Mouse (Mus musculus) lung, embryonic 16.5 days (tissue): ENCODE results near the gene Ric3. TPM values are rescaled to one million over a fixed set of nuclear protein-coding genes. Genes with fewer than 3 reads are reported as not detected.
A peak's percentile ranks its signal among the peaks of the same experiment; 100 is the strongest.

Experiments
- ATAC-seq: fragments of 200-750 bp; cut with Nextera tagmentation; 2 replicates; pipeline ENCODE4 v1.8.0; 2017; ENCODE audit warnings: low read depth, mild to moderate bottlenecking, moderate library complexity
- H3K27ac ChIP-seq: fragments of 300-500 bp; sonication (generic); 2 replicates; pipeline ENCODE4 v1.5.1; 2014; ENCODE audit warnings: mild to moderate bottlenecking, control low read depth, low read length
- H3K27me3 ChIP-seq: fragments of 300-500 bp; sonication (generic); 2 replicates; pipeline ENCODE4 v1.6.1; 2014; ENCODE audit warnings: low read depth, low read length, mixed read lengths; ENCODE audit not compliant: control insufficient read depth, insufficient read depth
- H3K36me3 ChIP-seq: fragments of 300-500 bp; sonication (generic); 2 replicates; pipeline ENCODE4 v1.6.1; 2014; ENCODE audit warnings: low read length; ENCODE audit not compliant: control insufficient read depth, insufficient read depth
- H3K4me1 ChIP-seq: fragments of 300-500 bp; sonication (generic); replicated peaks from 2 replicates; pipeline ENCODE4 v1.6.1; 2014; ENCODE audit warnings: low read length, mixed read lengths; ENCODE audit not compliant: control insufficient read depth, insufficient read depth
- H3K4me2 ChIP-seq: fragments of 300-500 bp; sonication (generic); 2 replicates; pipeline ENCODE4 v1.6.1; 2014; ENCODE audit warnings: low read depth, low read length, control low read depth
- H3K4me3 ChIP-seq: fragments of 300-500 bp; sonication (generic); 2 replicates; pipeline ENCODE4 v1.5.1; 2014; ENCODE audit warnings: mild to moderate bottlenecking, low read length, control low read depth
- H3K9ac ChIP-seq: fragments of 300-500 bp; sonication (generic); 2 replicates; pipeline ENCODE4 v1.6.1; 2014; ENCODE audit warnings: low read length, control low read depth
- H3K9me3 ChIP-seq: fragments of 300-500 bp; sonication (generic); 2 replicates; pipeline ENCODE4 v1.6.1; 2016; ENCODE audit warnings: low read length; ENCODE audit not compliant: control insufficient read depth
- WGBS: fragments of 180-500 bp; shearing (Covaris S2); extraction: QIAGEN DNeasy Blood & Tissue Kit; methylation state at CpG from one replicate; pipeline ENCODE4 v1.1.7; 2014; 5-methylcytosine and 5-hydroxymethylcytosine counted together
- polyA plus RNA-seq: library from polyadenylated mRNA; unstranded; fragments of >200 nt; fragmentation: Nextera tagmentation; extraction: Ambion mirVana; gene quantifications from 2 replicates; pipeline ENCODE4 v1.2.1, GENCODE M21; 2015

Ric3 gene
- polyA plus RNA-seq, 1 experiment from 2014 or later: 1.8 TPM

DNA sequence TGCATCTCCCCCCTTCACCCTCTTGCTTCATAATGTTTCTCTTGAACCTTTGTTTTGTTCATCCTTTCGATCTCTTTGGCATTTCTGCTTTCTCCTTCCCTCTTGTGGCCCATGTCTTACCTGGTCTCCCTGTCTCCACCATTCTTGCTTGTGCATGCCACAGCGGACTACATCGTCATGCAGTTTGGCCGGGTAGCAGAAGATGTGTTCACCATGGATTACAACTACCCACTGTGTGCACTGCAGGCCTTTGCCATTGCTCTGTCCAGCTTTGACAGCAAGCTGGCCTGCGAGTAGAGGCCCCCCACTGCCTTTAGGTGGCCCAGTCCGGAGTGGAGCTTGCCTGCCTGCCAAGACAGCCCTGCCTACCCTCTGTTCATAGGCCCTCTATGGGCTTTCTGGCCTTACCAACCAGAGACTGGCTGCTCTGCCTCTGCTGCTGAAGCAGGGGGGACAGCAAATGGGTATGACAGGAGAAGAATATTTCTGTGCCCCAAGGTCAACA, 53.1 kb downstream of the Ric3 start:
- H3K27me3 ChIP-seq: no peaks in the 10 kb centered on the region
- WGBS: 83% methylated on average over 6 of the region's 6 CpGs
- H3K4me2 ChIP-seq: no peak overlapping the region
- H3K36me3 ChIP-seq: no peaks in the 10 kb centered on the region
- H3K4me1 ChIP-seq: no peaks in the 10 kb centered on the region
- no peak overlapping the region for H3K27ac ChIP-seq
- no peak for ATAC-seq
- H3K4me3 ChIP-seq: no peak overlapping the region
- H3K9me3 ChIP-seq: no peaks in the 10 kb centered on the region
- no peak overlapping the region for H3K9ac ChIP-seq

DNA sequence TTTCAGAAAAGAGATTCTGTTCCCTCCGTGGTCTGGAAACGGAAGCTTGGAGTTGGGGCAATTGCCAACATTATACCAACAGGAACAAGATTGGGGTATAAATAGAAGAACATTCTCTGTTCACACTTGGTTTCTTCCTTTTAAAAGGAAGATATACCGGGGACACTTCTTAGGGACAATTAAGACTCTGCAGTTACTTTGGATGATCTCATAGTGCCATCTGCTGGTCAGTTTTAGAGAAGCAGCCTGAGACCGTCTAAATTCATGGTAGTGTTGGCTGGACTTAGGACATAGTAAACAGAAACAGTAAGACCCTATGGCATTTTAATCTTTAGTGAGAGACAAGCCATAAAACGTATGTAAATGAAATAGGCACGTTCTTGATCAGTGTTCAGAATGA, 54.9 kb downstream of the Ric3 start:
- H3K9me3 ChIP-seq: no peaks in the 10 kb centered on the region
- no peak overlapping the region for H3K27ac ChIP-seq
- peak; percentile 49; the same call in 1 of the 2 replicates for ATAC-seq
- H3K27me3 ChIP-seq: no peaks in the 10 kb centered on the region
- no peak overlapping the region for H3K4me2 ChIP-seq
- H3K9ac ChIP-seq: no peak overlapping the region
- no peaks in the 10 kb centered on the region for H3K4me1 ChIP-seq
- H3K4me3 ChIP-seq: no peak overlapping the region
- H3K36me3 ChIP-seq: no peaks in the 10 kb centered on the region
- 27% methylated on average over 6 of the region's 6 CpGs for WGBS

DNA sequence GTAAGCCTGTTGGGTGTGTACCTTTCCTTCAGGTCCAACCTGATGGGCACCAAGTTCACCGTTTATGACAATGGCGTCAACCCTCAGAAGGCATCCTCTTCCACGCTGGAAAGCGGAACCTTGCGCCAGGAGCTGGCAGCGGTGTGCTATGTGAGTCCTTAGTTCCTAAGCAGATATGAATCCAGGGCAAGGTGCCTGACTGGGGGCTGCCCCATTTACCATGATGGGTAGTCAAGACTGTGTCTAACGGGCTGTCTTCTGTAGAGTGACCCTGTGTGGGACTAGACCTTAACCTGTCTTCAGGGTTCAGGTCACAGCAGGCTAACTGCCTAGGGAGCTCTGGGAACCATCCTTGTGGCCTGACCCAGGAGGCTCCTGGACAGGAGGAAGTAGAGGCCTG, 55.4 kb downstream of the Ric3 start:
- Histone ChIP-seq H3K4me3 (no peak overlapping the region), H3K4me2 (no peak overlapping the region), H3K9me3 (no peaks in the 10 kb centered on the region), H3K36me3 (no peaks in the 10 kb centered on the region), H3K27me3 (no peaks in the 10 kb centered on the region), H3K27ac (no peak overlapping the region), H3K4me1 (no peaks in the 10 kb centered on the region), H3K9ac (no peak overlapping the region)
- 90% methylated on average over 7 of the region's 7 CpGs for WGBS
- no peak for ATAC-seq

DNA sequence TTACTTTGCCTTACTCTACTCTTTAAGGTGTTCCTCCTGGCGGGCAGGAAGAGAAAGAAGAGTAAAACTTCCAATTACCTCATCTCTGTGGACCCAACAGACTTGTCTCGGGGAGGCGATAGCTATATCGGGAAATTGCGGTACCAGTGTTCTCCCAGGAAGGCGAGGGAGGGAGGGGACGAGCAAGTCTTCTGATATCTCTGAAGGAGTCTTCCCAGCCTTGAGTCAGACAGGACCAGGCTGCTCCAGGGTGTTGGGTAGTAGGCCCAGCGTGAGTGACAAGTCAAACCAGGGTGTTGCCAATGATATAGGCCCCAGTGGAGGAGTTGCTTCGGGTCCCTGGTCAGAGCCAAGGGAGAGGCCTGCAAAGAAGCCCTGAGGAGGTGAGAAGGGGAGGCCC, 56.2 kb downstream of the Ric3 start:
- no peak for ATAC-seq
- no peaks in the 10 kb centered on the region for H3K4me1 ChIP-seq
- H3K27ac ChIP-seq: no peak overlapping the region
- no peaks in the 10 kb centered on the region for H3K9me3 ChIP-seq
- H3K27me3 ChIP-seq: no peaks in the 10 kb centered on the region
- 88% methylated on average over 9 of the region's 9 CpGs for WGBS
- no peak overlapping the region for H3K4me2 ChIP-seq
- no peaks in the 10 kb centered on the region for H3K36me3 ChIP-seq
- no peak overlapping the region for H3K4me3 ChIP-seq
- no peak overlapping the region for H3K9ac ChIP-seq

DNA sequence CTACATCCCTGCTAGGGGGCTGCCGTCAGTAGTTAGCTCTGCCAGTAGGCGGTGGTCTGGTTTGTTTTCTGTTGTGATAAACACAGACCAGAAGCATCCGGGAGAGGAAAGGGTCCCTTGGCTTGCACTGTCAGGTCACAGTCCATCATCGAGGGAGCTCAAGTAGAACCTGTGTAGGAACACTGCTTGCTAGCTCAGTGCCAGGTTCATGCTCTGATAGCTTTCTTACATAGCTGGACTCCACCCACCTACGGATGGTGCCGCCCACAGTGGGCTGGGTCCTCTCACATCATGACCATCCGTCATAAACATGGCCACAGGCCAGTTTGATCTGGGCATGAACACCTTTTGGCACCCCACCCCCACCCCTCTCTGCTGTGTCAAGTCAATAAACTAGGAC, 57.4 kb downstream of the Ric3 start:
- ATAC-seq: no peak
- 70% methylated on average over 7 of the region's 7 CpGs for WGBS
- no peaks in the 10 kb centered on the region for H3K9me3 ChIP-seq

DNA sequence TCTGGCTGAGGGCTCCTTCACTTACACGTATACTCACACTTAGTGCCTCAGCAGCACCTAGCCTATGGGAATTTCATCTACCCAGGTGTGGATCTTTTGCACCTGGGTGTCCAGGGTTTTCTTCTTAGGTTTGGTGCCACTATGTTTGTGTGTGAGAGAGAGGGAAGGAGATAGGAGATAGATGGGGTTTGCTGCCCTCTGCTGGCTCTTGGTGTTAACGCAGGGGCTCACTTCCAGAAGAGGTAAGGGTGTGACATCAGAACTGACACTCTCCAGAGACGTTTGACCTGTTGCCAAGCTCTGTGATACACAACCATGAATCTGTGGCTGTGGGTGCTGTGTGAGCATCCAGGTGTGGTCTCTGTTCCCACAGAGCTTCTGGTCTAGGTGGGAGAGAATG, 61.7 kb downstream of the Ric3 start:
- Histone ChIP-seq H3K4me2 (no peak overlapping the region), H3K4me3 (no peak overlapping the region), H3K9ac (no peak overlapping the region), H3K36me3 (no peaks in the 10 kb centered on the region), H3K9me3 (no peaks in the 10 kb centered on the region), H3K27ac (no peak overlapping the region), H3K27me3 (no peaks in the 10 kb centered on the region), H3K4me1 (no peaks in the 10 kb centered on the region)
- ATAC-seq: peak; percentile 38; the same call in 1 of the 2 replicates
- 18% methylated on average over 3 of the region's 3 CpGs for WGBS

More for the DNA sequence above, 57.4 kb downstream of the Ric3 start:
- Histone ChIP-seq H3K4me3 (no peak overlapping the region), H3K4me1 (no peaks in the 10 kb centered on the region), H3K27me3 (no peaks in the 10 kb centered on the region), H3K9ac (no peak overlapping the region), H3K4me2 (no peak overlapping the region), H3K27ac (no peak overlapping the region), H3K36me3 (no peaks in the 10 kb centered on the region)

DNA sequence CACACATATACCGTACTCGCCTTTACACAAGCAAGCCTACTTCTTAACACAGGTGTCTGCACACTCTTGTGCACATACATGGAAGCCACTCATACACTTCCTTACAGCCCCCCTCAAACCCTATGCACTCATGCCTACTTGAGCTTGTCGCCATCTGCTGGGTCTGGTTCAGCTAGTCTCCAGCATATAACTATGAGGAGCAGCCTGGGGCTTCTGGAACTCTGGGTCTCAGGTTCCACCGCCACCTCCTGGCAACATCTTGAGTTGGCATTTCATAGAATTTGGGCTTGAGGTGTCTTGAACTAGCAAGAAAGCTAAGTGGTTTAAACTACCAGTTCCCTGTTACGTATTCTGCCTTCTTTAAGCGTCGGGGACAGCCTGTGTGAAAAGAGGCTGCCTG, 63.9 kb downstream of the Ric3 start:
- Histone ChIP-seq H3K27ac (no peak overlapping the region), H3K36me3 (no peaks in the 10 kb centered on the region), H3K4me2 (no peak overlapping the region), H3K4me1 (no peaks in the 10 kb centered on the region), H3K27me3 (no peaks in the 10 kb centered on the region), H3K9ac (no peak overlapping the region), H3K9me3 (no peaks in the 10 kb centered on the region), H3K4me3 (no peak overlapping the region)
- WGBS: 82% methylated on average over 7 of the region's 7 CpGs
- 0 out of 2 replicates have a peak, but pooled peaks have one; percentile 17 for ATAC-seq

DNA sequence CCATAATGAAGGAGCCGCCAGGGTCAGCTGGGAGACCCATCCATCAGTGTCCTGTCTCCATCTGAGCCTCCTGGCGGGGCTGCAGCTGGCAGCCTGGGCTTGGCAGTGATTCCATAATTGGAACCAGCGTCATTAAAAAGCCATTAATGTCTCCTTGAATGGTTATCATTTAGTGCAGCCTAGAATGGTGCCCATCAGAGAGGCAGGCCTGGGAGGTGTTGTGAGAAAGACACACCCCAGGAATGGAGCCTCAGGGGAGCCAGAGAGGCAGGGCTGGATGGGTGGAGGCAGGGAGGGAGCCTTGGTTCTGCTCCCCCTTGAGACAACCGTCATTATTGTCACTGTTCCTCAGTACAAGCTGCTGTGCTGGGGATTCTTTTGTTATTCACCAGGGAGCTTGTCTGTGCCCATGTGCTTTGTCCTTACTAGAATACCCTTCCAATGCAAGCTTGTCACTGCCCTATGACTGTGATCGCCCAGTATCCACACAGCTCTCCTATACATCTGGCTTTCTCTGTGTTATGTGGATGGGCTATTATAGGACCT, 66.7 kb downstream of the Ric3 start:
- ATAC-seq: no peak
- no peaks in the 10 kb centered on the region for H3K4me1 ChIP-seq
- 31% methylated on average over 5 of the region's 5 CpGs for WGBS
- H3K9me3 ChIP-seq: no peaks in the 10 kb centered on the region
- H3K36me3 ChIP-seq: no peaks in the 10 kb centered on the region
- H3K27ac ChIP-seq: no peak overlapping the region
- H3K9ac ChIP-seq: no peak overlapping the region
- no peak overlapping the region for H3K4me2 ChIP-seq
- peaks cover 11% of the 10 kb centered on the region for H3K27me3 ChIP-seq
- H3K4me3 ChIP-seq: no peak overlapping the region

DNA sequence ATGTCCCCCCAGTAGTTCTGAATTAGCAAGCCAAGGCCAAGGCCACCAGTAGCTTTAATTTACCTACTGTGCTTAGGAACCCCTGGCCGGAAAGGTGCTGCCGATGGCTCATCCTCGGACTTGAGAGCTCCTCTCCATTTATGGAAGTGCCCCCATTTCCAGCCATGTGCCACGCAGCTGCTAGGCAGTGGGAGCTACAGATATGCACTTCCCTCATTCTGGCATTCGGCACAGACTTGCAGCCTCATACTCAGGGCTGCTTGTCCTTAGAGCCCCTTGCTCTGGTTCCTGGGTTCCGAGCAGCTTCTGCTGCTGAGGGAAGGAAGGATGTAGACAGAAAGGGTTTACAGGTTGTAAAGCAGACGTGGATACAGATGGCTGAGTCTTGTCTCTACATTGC, 68.3 kb downstream of the Ric3 start:
- H3K27ac ChIP-seq: no peak overlapping the region
- H3K4me3 ChIP-seq: no peak overlapping the region
- no peak for ATAC-seq
- H3K36me3 ChIP-seq: no peaks in the 10 kb centered on the region
- 0 out of 2 replicates have a peak, but pooled peaks cover 8% of the 10 kb centered on the region for H3K4me1 ChIP-seq
- no peak overlapping the region for H3K4me2 ChIP-seq
- no peaks in the 10 kb centered on the region for H3K9me3 ChIP-seq
- WGBS: 79% methylated on average over 7 of the region's 7 CpGs
- no peak overlapping the region for H3K9ac ChIP-seq
- peaks cover 26% of the 10 kb centered on the region for H3K27me3 ChIP-seq
